8 mouse cellular contexts compared by ENCODE assay signal in the genomic region with DNA sequence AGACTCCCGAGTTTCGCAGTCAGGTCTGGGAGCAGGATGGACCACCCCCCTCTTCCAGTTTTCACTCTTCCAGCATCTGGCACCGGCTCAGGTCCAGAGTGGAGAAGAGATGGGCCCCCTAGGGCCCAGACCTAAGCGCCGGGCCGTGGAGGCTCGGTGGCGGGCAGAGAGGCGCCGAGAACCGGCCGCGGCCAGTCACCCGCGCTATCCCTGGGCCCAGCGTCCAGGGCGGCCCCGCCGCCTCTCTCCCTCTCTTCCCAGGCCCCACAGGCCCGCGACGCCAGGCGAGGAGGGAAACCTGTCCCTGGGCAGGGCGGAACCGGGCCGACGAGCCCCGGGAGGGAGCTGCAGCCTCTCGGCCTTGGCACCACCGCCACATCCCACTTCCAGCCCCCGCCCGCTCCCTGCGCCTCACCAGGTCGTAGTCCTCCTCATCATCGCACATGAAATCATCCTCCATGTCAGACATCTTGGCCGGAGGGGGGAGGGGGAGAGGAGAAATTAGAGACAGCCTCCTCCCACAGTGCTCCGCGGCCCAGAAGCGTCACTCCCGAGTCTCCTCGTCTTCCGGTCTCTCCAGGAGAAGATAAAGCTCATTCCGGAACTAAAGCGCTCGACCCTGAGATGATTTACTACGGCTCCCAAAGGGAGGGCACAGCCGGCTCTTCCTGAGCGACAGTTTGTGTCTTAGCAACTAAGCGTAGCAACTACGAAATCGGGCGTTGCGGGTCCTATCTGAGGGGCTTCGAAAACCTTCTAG. TPM values are rescaled to one million over a fixed set of nuclear protein-coding genes. Genes with fewer than 3 reads are reported as not detected.
A peak's percentile ranks its signal among the peaks of the same experiment; 100 is the strongest.
DNase-seq lines count a peak whose midpoint lies in the region; ATAC-seq lines count a peak whose summit lies in the region.

TSS of gene Galk2 (plus strand) at position 589 of the 760 bp plus-strand sequence.
TSS of gene Cops2 (minus strand) at position 619 of the 760 bp plus-strand sequence.

- H3K4me2 ChIP-seq in kidney, embryonic 15.5 days, result peak within 1 kb of the TSS; percentile 62

- peak; percentile 91 to 94 for DNase-seq in B cell, adult 2 months
- peak; percentile 99 for DNase-seq in brain, adult 2 months (ENCODE audit: low read depth, low spot score)
- peak; percentile 98 for DNase-seq in heart, embryonic 10.5 days (ENCODE audit: low spot score)
- peak; percentile 94 for DNase-seq in liver
- peak; percentile 91 to 94 for DNase-seq in spleen, postnatal 4 days (ENCODE audit: low spot score in 2 of 2)

- peak within 1 kb of the TSS; percentile 95 for H3K9ac ChIP-seq in kidney, embryonic 15.5 days

- no peaks in the 10 kb centered on the region for H3K36me3 ChIP-seq in heart, embryonic 10.5 days
- H3K36me3 ChIP-seq in kidney, embryonic 15.5 days, result no peaks in the 10 kb centered on the region

- H3K4me1 ChIP-seq in heart, embryonic 10.5 days, result peaks cover 5% of the 10 kb centered on the region; the same call in 1 of the 2 replicates
- peaks cover 12% of the 10 kb centered on the region; the same call in 1 of the 2 replicates for H3K4me1 ChIP-seq in kidney, embryonic 15.5 days

- H3K9me3 ChIP-seq in heart, embryonic 10.5 days, result no peaks in the 10 kb centered on the region
- no peaks in the 10 kb centered on the region for H3K9me3 ChIP-seq in kidney, embryonic 15.5 days (replicated peaks)

- H3K4me3 ChIP-seq in heart, embryonic 10.5 days, result peak within 1 kb of the TSS; percentile 99
- peak within 1 kb of the TSS; percentile 85 for H3K4me3 ChIP-seq in kidney, embryonic 15.5 days (replicated peaks)

- peak within 1 kb of the TSS; percentile 99 for H3K27ac ChIP-seq in heart, embryonic 10.5 days
- peak within 1 kb of the TSS; percentile 84 for H3K27ac ChIP-seq in kidney, embryonic 15.5 days

- H3K27me3 ChIP-seq in heart, embryonic 10.5 days (ENCODE audit: insufficient read depth, poor library complexity, severe bottlenecking), result no peaks in the 10 kb centered on the region
- no peaks in the 10 kb centered on the region for H3K27me3 ChIP-seq in kidney, embryonic 15.5 days

- WGBS in heart, embryonic 10.5 days, result under 1% methylated on average over 52 of the region's 54 CpGs
- under 1% methylated on average over 46 of the region's 54 CpGs for WGBS in kidney, embryonic 15.5 days

- ATAC-seq in erythroblast, adult 5-6 weeks (replicated peaks; ENCODE audit: low FRiP score, poor library complexity, severe bottlenecking), result peak; percentile 98
- ATAC-seq in kidney, embryonic 15.5 days (replicated peaks; ENCODE audit: low FRiP score), result peak; percentile 99
- ATAC-seq in monocyte, adult 5-6 weeks (replicated peaks; ENCODE audit: insufficient number of reproducible peaks, low FRiP score, low TSS enrichment, poor library complexity, severe bottlenecking), result peak; percentile 100

RNA-seq across cellular contexts. Expression of gene Galk2, which starts in this region (rescaled TPM):
- 5.0 and 10.7 TPM in 2 replicates for total RNA-seq in erythroblast, adult 5-6 weeks (2015; ENCODE audit: low replicate concordance)
- 2.9 and 7.2 TPM in 2 replicates for total RNA-seq in erythroblast, adult 5-6 weeks (2017; ENCODE audit: low replicate concordance)
- 34.0 and 40.7 TPM in 2 replicates for polyA plus RNA-seq in heart, embryonic 10.5 days (2016; fragmentation: Nextera tagmentation; extraction: Ambion mirVana)
- 57.8 and 61.2 TPM in 2 replicates for polyA plus RNA-seq in kidney, embryonic 15.5 days (2015; fragmentation: Nextera tagmentation; extraction: Ambion mirVana)
- 28.4 to 56.9 TPM (median 50.5 TPM) in 3 replicates for total RNA-seq in monocyte, adult 5-6 weeks (2017)

RNA-seq across cellular contexts. Expression of gene Cops2, which starts in this region (rescaled TPM):
- 39.5 and 64.4 TPM in 2 replicates for total RNA-seq in erythroblast, adult 5-6 weeks (2015; ENCODE audit: low replicate concordance)
- total RNA-seq in erythroblast, adult 5-6 weeks (2017; ENCODE audit: low replicate concordance), result 51.2 and 78.9 TPM in 2 replicates
- polyA plus RNA-seq in heart, embryonic 10.5 days (2016; fragmentation: Nextera tagmentation; extraction: Ambion mirVana), result 77.5 and 81.3 TPM in 2 replicates
- polyA plus RNA-seq in kidney, embryonic 15.5 days (2015; fragmentation: Nextera tagmentation; extraction: Ambion mirVana), result 80.0 and 86.0 TPM in 2 replicates
- 164 to 186 TPM (median 174 TPM) in 3 replicates for total RNA-seq in monocyte, adult 5-6 weeks (2017)

Comparison
In these comparisons a context has a peak if more than half of its experiments do, and no peak if none do; other contexts are left out.
1. Peak in every context shown above with its lines: DNase-seq, ATAC-seq, H3K4me3 ChIP-seq and H3K27ac ChIP-seq.